Mouse (Mus musculus) intestine, embryonic 16.5 days (tissue): ENCODE results near the gene Acot11. TPM values are rescaled to one million over a fixed set of nuclear protein-coding genes. Genes with fewer than 3 reads are reported as not detected.
A peak's percentile ranks its signal among the peaks of the same experiment; 100 is the strongest.
"Not testable (repeated sequence)": the region's sequence is repeated elsewhere in the genome, so short reads cannot be mapped to it uniquely, and the experiment has no call there.

Source experiments
- ATAC-seq: fragments of 200-750 bp; cut with Nextera tagmentation; 2 replicates; pipeline ENCODE4 v1.8.0; 2017; ENCODE audit warnings: moderate TSS enrichment, moderate library complexity
- H3K27ac ChIP-seq: fragments of 300-500 bp; sonication (generic); 2 replicates; pipeline ENCODE4 v1.5.1; 2014; ENCODE audit warnings: mild to moderate bottlenecking, low read length
- H3K27me3 ChIP-seq: fragments of 300-500 bp; sonication (generic); replicated peaks from 2 replicates; pipeline ENCODE4 v1.6.1; 2014; ENCODE audit warnings: low read length, control low read depth, mixed read lengths; ENCODE audit not compliant: control insufficient read depth, insufficient read depth
- H3K36me3 ChIP-seq: fragments of 300-500 bp; sonication (generic); 2 replicates; pipeline ENCODE4 v1.6.1; 2014; ENCODE audit warnings: low read length, control low read depth; ENCODE audit not compliant: control insufficient read depth, insufficient read depth
- H3K4me1 ChIP-seq: fragments of 300-500 bp; sonication (generic); 2 replicates; pipeline ENCODE4 v1.6.1; 2014; ENCODE audit warnings: low read length, control low read depth, mixed read lengths; ENCODE audit not compliant: control insufficient read depth, insufficient read depth
- H3K4me2 ChIP-seq: fragments of 300-500 bp; sonication (generic); 2 replicates; pipeline ENCODE4 v1.6.1; 2014; ENCODE audit warnings: low read depth, low read length, control low read depth
- H3K4me3 ChIP-seq: fragments of 300-500 bp; sonication (generic); 2 replicates; pipeline ENCODE4 v1.5.1; 2014; ENCODE audit warnings: mild to moderate bottlenecking, low read length
- H3K9ac ChIP-seq: fragments of 300-500 bp; sonication (generic); 2 replicates; pipeline ENCODE4 v1.6.1; 2014; ENCODE audit warnings: low read depth, low read length
- H3K9me3 ChIP-seq: fragments of 300-500 bp; sonication (generic); 2 replicates; pipeline ENCODE4 v1.6.1; 2016; ENCODE audit warnings: low read length, control low read depth; ENCODE audit not compliant: control insufficient read depth
- WGBS: fragments of 180-500 bp; shearing (Covaris S2); extraction: QIAGEN DNeasy Blood & Tissue Kit; methylation state at CpG from one replicate; pipeline ENCODE4 v1.1.7; 2014; 5-methylcytosine and 5-hydroxymethylcytosine counted together
- polyA plus RNA-seq: library from polyadenylated mRNA; unstranded; fragments of >200 nt; fragmentation: Nextera tagmentation; extraction: Ambion mirVana; gene quantifications from 2 replicates; pipeline ENCODE4 v1.2.1, GENCODE M21; 2015

The Acot11 gene
- polyA plus RNA-seq, 1 experiment from 2014 or later, result 18.3 TPM

DNA sequence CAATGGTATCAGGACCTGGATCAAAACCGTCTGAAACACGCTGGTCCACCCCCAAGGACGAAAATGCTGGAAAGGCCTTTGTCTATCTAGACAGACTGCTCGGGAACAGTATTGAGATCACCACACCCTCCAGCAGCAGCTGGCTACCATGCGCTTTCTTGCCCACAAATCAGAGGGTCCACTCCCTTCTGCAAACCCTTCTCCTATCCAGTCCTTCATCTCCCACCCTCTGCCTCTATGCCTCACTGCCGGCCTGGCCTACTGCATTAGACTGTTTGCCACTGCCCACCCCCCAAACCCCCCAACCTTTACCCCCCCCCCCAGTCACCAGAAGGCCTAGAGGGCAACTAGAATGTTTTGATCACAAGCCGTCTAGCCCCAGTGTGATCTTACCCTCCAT, 19.5 kb downstream of the Acot11 start:
- 80% methylated on average over 7 of the region's 7 CpGs for WGBS
- H3K4me1 ChIP-seq, result peaks cover 30% of the 10 kb centered on the region

GRCm38 (mm10) chr4:106784806-106785205, 20.0 kb downstream of the Acot11 start:
- 92% methylated on average over 7 of the region's 7 CpGs for WGBS
- Histone ChIP-seq H3K27me3 (no peaks in the 10 kb centered on the region), H3K4me1 (peaks cover 30% of the 10 kb centered on the region), H3K27ac (no peak overlapping the region), H3K36me3 (no peaks in the 10 kb centered on the region; the same call in 1 of the 2 replicates), H3K4me3 (no peak overlapping the region), H3K9ac (no peak overlapping the region), H3K4me2 (no peak overlapping the region), H3K9me3 (no peaks in the 10 kb centered on the region)
- ATAC-seq, result no peak

More for the DNA sequence above, 19.5 kb downstream of the Acot11 start:
- no peak for ATAC-seq
- no peak overlapping the region for H3K4me2 ChIP-seq
- H3K27ac ChIP-seq, result peak overlapping the region; percentile 77
- no peaks in the 10 kb centered on the region for H3K9me3 ChIP-seq
- no peaks in the 10 kb centered on the region; the same call in 1 of the 2 replicates for H3K36me3 ChIP-seq
- H3K9ac ChIP-seq, result 0 out of 2 replicates have a peak overlapping the region, but pooled peaks have one; percentile 42
- H3K27me3 ChIP-seq, result no peaks in the 10 kb centered on the region
- no peak overlapping the region for H3K4me3 ChIP-seq

- H3K4me1 ChIP-seq, result peaks cover 32% of the 10 kb centered on the region
These were observed 21.7 kb downstream of the Acot11 start for GRCm38 (mm10) chr4:106783137-106783536.

DNA sequence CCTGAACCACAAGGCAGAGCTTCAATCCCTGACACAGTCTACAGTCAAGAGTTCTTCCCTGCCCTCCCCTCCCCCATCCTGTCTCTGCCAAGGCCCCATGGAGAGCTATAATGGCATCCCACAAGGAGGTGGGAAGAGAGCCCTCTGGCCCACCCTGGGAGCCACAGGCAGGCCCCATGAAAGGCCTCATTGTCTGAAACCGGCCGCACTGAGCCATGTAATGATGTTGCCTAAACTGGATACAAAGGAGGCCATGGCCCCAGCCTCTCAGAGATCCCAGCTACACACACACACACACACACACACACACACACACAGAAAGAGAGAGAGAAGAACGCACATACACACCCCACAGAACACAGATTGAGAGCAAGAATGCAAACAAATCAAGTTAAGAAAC, 24.8 kb downstream of the Acot11 start:
- peaks cover 20% of the 10 kb centered on the region for H3K4me1 ChIP-seq
- H3K9me3 ChIP-seq, result no peaks in the 10 kb centered on the region
- H3K27me3 ChIP-seq, result no peaks in the 10 kb centered on the region
- ATAC-seq, result no peak
- no peak overlapping the region for H3K4me3 ChIP-seq
- H3K4me2 ChIP-seq, result no peak overlapping the region
- H3K27ac ChIP-seq, result no peak overlapping the region
- no peaks in the 10 kb centered on the region; the same call in 1 of the 2 replicates for H3K36me3 ChIP-seq
- H3K9ac ChIP-seq, result no peak overlapping the region
- 64% methylated on average over 3 of the region's 3 CpGs for WGBS

More at GRCm38 (mm10) chr4:106783137-106783536, 21.7 kb downstream of the Acot11 start:
- no peaks in the 10 kb centered on the region for H3K9me3 ChIP-seq
- 73% methylated on average over 10 of the region's 10 CpGs for WGBS
- no peak for ATAC-seq
- H3K4me3 ChIP-seq, result no peak overlapping the region
- no peaks in the 10 kb centered on the region; the same call in 1 of the 2 replicates for H3K36me3 ChIP-seq
- no peak overlapping the region for H3K27ac ChIP-seq
- H3K4me2 ChIP-seq, result no peak overlapping the region
- H3K27me3 ChIP-seq, result no peaks in the 10 kb centered on the region
- H3K9ac ChIP-seq, result no peak overlapping the region

DNA sequence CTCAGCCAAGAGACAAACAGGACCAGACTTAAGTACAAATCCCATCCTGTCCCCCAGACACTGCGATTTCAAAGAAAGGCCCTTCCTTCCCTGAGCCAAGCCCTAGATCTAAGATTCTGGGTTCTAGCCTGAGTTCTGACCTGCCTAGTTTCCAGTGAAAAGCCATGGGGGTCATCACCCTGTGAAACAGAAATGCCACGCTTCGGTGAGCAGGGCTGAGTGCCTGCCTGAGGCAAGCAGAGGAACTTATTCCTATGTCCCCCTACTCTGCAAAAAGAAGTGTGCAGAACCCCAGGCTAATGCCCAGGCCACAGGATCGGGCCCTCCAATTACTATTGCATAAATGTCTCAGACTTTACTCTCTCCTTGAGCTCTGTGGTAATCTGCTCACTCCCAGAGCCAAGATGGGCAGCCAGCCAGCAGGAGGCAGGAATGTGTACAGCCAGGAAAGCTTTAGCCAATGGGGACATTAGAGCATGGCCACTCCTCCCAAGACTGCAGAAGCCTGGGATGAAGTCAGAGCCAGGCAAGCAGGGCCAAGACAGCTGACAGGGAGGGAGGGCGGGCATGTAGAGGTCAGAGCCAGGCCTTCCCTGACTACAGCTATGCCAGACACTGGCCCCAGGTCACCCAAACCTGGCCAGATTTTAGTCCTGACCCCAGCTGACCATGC, 26.5 kb downstream of the Acot11 start:
- Histone ChIP-seq H3K36me3 (no peaks in the 10 kb centered on the region), H3K4me1 (peaks cover 17% of the 10 kb centered on the region), H3K9me3 (no peaks in the 10 kb centered on the region), H3K27me3 (no peaks in the 10 kb centered on the region), H3K9ac (peak overlapping the region; percentile 53), H3K4me2 (no peak overlapping the region), H3K4me3 (no peak overlapping the region), H3K27ac (peak overlapping the region; percentile 83)
- 48% methylated on average over 5 of the region's 5 CpGs for WGBS
- ATAC-seq, result peak; percentile 98

DNA sequence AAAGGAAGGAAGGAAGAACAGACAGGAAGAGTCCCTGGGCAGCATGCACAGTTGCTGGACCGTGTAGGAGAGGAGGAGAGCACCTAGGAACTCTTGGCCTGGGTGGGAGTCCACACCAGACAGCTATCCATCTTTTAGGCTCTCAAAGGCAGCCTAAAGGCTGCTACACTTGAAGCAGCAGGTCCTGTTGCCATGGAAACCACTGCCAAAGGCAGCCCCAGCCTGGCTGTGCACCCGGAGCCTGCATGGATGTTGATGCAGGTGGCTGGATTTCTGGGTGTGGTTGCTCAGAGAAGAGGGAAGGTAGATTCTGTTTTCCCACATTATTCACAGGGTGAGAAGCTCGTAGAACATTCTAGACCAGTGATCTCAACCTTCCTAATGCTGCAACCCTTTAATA, 27.8 kb downstream of the Acot11 start:
- no peaks in the 10 kb centered on the region for H3K9me3 ChIP-seq
- H3K27ac ChIP-seq, result no peak overlapping the region
- ATAC-seq, result no peak
- no peak overlapping the region for H3K4me3 ChIP-seq
- peaks cover 27% of the 10 kb centered on the region for H3K4me1 ChIP-seq
- no peak overlapping the region for H3K9ac ChIP-seq
- WGBS, result 45% methylated on average over 3 of the region's 3 CpGs
- H3K36me3 ChIP-seq, result no peaks in the 10 kb centered on the region
- no peaks in the 10 kb centered on the region for H3K27me3 ChIP-seq
- no peak overlapping the region for H3K4me2 ChIP-seq

GRCm38 (mm10) chr4:106775767-106776166, 29.0 kb downstream of the Acot11 start:
- H3K4me3 ChIP-seq, H3K4me2 ChIP-seq, H3K9ac ChIP-seq, H3K27ac ChIP-seq, H3K27me3 ChIP-seq, H3K9me3 ChIP-seq, ATAC-seq, H3K36me3 ChIP-seq: not testable (repeated sequence)
- H3K4me1 ChIP-seq, result peaks cover 27% of the 10 kb centered on the region
- 88% methylated on average over 6 of the region's 6 CpGs for WGBS

- H3K27ac ChIP-seq, result peak overlapping the region; percentile 19; the same call in 1 of the 2 replicates
- H3K36me3 ChIP-seq, result no peaks in the 10 kb centered on the region; the same call in 1 of the 2 replicates
- H3K4me3 ChIP-seq, result no peak overlapping the region
- no peaks in the 10 kb centered on the region for H3K27me3 ChIP-seq
- no peaks in the 10 kb centered on the region for H3K9me3 ChIP-seq
- H3K4me2 ChIP-seq, result no peak overlapping the region
- peaks cover 11% of the 10 kb centered on the region for H3K4me1 ChIP-seq
- peak; percentile 80 for ATAC-seq
- no peak overlapping the region for H3K9ac ChIP-seq
- WGBS, result 81% methylated on average over 1 of the region's 1 CpGs
These were observed 32.2 kb downstream of the Acot11 start for GRCm38 (mm10) chr4:106772558-106772957.

GRCm38 (mm10) chr4:106769306-106769705, 35.5 kb downstream of the Acot11 start:
- no peak overlapping the region for H3K4me3 ChIP-seq
- no peaks in the 10 kb centered on the region for H3K27me3 ChIP-seq
- H3K36me3 ChIP-seq, result no peaks in the 10 kb centered on the region; the same call in 1 of the 2 replicates
- no peak overlapping the region for H3K27ac ChIP-seq
- peaks cover 9% of the 10 kb centered on the region for H3K4me1 ChIP-seq
- H3K9ac ChIP-seq, result no peak overlapping the region
- no peak for ATAC-seq
- no peak overlapping the region for H3K4me2 ChIP-seq
- 77% methylated on average over 2 of the region's 2 CpGs for WGBS
- no peaks in the 10 kb centered on the region for H3K9me3 ChIP-seq
